Mouse (Mus musculus) neutrophil, adult 5-6 weeks (primary cell): ENCODE results near the gene Gm28043. TPM values are rescaled to one million over a fixed set of nuclear protein-coding genes. Genes with fewer than 3 reads are reported as not detected.
"Not testable (repeated sequence)": the region's sequence is repeated elsewhere in the genome, so short reads cannot be mapped to it uniquely, and the experiment has no call there.

ENCODE experiments used
- ATAC-seq: fragments of 151-379, 151-347 bp; 2 replicates; pipeline ENCODE4 v1.8.0; 2017; ENCODE audit warnings: mild to moderate bottlenecking, moderate TSS enrichment; ENCODE audit not compliant: insufficient number of reproducible peaks, poor library complexity, low FRiP score, severe bottlenecking; ENCODE audit errors: extremely low read depth
- total RNA-seq: library from RNA; stranded (forward); fragments of 200-1000 nt; gene quantifications from 2 replicates; pipeline ENCODE4 v1.2.3, GENCODE M21; 2017

Gm28043 gene
- total RNA-seq = 29.8 and 31.2 TPM in 2 replicates

DNA sequence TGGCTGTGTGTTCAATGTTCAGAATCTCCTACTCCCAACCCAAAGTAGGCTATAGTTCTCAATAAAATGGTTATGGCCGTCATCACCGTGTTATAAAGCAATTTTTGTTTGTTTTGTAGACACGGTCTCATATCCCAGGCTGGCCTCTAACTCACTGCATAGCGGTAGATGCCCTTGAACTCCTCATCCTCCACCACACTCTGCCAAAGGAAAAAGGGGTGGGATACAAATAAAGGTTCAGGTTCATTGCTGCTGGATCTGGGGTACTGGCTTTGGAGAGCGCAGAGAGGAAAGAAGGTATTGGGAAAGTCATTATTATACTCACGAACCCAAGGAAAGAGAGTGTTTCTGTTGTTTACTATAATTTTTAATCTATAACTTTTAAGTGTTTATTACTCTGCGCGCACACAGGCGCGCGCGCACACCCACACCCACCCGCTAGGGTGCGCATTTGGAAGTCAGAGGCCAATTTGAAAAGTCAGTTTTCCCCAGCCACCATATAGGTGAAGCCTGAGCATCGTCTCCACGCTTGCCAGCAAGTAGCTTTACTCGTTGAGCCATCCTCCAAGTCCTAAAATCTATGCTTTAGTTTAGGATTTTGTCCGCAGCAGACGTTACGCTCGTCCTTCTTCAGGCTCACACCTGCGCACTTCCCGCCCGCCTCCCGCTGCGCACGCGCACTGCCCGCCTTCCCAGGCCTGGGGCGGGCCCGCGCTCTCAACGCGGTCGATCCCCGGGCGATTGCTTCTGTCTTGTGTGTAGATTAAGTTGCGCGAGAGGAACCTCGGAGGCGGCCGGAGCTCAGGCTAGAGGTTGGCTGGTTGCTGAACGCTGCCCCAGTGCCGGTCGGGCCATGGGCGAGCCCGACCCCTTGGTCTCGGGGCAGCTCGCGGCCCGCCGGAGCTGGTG lies at the start of gene Gm28043, which contains the start of gene Rnf8:
Gene Gm28043 (plus strand): TSS at position 762 of the 909 bp plus-strand sequence.
Gene Rnf8 (plus strand): TSS at position 676 of the 909 bp plus-strand sequence.
- ATAC-seq = peak; percentile 89

DNA sequence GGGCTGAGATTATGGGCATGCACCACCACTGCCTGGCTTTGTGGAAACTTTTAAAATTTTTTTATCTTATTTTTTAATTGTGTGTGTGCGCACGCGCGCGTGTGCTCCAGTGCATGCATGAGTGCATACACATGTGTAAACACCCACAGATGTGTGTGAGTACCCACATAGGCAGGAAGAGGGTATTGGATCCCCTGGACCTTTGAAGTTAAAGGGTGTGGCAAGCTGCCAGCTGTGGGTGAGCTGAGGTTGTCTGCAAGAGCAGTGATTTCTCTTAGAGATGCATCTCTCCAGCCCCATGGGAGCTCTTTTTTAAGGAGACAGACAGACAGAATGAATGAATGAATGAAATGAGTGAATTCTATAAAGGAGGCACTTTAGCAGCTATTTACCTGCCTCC lies 49.2 kb upstream of the Gm28043 start:
- ATAC-seq = no peak

DNA sequence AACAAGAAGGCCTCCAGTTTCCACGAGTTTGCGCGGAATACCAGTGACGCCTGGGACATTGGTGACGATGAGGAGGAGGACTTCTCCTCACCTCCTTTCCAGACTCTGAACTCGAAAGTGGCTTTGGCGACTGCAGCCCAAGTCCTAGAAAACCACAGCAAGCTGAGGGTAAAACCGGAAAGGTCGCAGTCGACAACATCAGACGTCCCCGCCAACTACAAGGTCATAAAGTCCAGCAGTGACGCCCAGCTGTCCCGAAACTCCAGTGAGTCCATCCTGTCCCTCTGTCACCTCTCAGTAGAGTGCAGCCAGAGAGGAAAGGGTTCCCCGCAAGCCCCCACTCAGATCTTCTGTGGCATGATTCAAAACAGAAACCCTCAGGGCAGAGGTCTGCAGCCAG lies 46.2 kb upstream of the Gm28043 start:
- no peak for ATAC-seq

DNA sequence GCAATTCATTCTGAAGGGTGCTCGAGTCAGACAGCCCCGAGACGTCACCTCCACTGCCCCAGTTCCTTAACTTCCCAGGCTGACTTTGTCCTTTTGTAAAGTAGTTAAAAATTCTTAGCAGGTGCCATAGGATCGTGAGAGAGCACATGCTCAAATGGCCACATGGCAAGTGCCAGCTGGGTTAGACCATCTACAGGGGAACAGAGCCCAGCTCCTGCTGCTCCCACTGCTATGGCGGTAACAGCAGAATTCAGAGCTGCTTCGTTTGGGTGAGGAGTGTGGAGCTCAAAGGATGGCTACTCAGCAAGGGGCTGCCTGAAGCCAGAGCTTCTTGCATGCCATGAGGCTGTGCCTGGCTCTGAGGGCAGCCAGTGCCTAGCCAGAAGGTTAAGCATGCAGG lies 44.8 kb upstream of the Gm28043 start:
- no peak for ATAC-seq

- ATAC-seq = no peak
Observed at GRCm38 (mm10) chr17:29579579-29580126, 35.0 kb upstream of the Gm28043 start.

- ATAC-seq = no peak
Observed at GRCm38 (mm10) chr17:29583569-29583968, 31.1 kb upstream of the Gm28043 start.

DNA sequence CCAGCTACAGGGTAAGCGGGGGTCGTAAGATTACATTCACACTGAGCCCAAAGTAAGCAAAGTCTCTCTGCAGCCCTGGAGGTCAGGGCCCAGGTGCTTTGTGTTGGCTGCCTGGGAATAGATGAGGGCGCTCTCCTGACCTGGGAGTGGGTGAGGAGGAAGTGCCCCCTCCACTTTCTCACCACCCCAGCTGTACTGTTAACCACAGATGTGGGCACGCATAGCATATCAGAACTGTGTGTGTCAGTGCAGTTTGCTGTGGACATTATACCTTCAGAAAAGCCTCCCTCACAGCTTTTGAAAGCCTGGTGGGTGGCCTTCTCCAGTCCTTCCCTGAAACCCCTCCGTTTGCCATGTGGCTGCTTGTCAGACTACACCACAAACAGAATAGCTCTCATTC lies 30.4 kb upstream of the Gm28043 start:
- ATAC-seq = no peak

DNA sequence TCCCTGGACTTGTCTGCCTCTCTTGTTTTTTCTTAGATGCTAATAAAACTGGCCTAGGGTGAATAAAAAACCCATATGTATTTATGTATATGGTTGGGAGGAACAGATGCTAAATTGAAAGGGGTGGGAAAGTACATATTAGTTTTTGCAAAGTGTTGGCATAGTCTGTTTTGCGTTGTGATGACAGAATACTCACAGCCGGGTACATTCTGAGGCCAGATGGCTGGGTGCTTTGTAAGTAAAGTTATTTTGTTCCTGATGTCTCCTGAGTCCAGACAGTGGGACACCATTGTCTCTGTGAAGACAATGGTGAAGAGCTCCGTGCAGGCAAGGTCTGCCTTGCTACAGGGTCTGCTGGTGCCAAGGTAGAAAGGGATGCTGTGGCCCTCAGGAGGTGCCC lies 29.9 kb upstream of the Gm28043 start:
- ATAC-seq = no peak

GRCm38 (mm10) chr17:29585446-29585845 lies 29.2 kb upstream of the Gm28043 start:
- no peak for ATAC-seq

DNA sequence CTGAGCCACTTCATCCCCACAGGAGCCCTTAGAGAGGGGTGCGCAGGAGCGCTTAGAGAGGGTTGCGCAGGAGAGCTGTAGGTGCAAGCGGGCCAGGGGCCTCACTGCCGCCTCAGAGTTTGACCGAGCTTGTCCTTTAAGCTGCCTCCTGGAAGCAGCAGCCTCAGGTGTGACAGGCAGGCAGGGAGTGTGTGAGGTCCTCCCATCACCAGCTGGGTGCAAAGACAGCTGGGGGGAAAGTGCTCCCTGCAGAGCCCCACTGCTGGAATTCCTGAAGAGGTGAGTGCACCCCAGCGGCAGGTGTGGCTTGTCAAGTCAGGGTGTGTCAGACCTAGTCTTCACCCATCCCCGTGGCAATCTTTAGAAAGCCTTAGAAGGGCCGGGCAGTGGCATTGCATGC lies 27.8 kb upstream of the Gm28043 start:
- no peak for ATAC-seq

DNA sequence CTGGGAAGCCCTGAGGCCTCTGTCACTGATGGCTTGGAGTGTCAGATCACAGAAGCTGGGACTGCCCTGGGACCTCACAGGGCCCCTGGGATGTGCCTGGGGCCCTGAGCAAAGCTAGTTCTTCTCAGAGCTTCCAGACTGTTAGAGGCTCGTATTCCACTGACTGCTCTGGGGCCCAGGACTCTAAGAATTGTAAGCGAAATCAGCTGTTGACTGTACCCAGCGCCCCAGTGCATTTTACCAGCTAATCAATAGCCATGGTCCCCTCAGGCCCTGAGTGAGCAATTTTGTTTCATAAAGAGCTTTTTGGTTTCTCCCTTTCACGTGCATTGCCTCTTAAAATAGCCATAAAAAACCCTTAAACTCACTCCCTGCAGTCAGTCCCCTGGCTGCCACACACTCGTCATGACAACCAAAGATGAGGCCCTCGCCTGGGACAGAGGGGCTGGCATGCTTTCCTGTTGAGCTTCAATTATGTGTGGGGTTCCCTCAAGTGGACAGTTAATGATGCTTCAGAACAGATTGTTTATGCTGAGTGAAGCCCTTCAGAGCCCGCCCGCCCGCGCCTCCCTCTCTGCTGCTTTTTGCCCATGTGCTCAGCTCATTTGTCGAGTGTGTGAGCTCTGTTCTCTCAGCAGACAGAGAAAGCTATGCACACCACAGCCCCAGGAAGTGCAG lies 25.3 kb upstream of the Gm28043 start:
- no peak for ATAC-seq

DNA sequence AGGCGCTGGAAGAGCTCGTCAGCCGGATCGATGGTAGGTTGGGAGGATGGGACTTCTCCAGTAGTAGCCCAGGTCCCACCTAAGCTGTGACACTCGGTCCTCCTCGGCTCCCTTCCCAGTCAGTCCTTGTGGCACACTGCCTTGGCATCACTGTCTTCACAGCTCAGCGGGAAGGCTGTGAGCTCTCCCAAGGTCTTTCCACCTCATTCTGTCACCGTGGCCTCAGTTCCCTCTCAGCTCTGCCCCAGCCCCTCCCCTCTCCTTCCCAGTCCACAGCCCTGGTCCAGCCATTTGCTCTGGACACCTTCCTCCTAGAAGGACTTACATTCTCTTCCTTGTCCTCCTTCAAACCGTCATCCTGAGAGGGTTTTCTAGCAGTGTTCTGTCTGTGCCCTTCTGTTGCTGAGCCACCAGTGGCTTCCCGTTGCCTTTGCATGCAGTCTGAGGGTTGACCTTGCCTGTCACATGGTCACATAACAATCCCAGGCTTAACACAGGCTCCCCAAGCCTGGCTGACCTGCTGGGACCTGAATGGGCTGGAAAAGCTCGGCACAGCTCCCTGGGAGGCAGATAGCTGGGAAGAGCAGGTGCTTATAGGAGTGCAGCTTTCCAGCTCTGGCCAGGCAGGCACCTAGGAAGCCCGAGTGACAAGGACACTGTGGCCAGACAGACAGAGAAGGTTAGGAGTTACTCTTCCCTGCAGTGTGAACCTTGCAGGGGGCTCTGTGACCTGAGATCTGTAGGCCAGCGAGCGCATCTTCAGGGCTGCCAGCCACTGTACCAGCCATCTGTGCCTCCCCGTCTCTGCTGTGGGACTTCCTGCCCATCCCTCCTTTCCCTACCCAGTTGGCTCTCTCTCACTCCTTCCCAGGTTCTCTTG lies 18.5 kb upstream of the Gm28043 start:
- no peak for ATAC-seq

- no peak for ATAC-seq
Observed at GRCm38 (mm10) chr17:29596771-29597132, 17.9 kb upstream of the Gm28043 start.

- no peak for ATAC-seq
Observed at GRCm38 (mm10) chr17:29599051-29599450, 15.6 kb upstream of the Gm28043 start.

DNA sequence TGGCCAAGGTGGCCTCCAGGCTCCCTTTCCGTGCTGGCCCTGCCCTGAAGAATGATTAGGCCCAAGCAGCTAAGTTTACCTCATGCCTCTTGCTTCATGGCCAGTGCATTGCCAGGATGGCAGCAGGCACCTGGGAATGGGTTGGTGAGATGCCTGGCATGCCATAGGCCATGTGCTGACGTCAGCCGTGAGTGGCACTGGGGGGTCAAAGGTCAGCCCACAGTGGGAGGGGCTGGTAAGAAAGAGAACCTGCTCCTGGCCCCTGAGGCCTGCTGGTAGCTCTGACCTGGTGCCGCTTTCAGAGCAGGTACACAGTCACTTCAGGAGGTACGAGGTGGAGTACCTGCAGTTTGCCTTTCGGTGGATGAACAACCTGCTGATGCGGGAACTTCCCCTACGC lies 15.1 kb upstream of the Gm28043 start:
- ATAC-seq = no peak

DNA sequence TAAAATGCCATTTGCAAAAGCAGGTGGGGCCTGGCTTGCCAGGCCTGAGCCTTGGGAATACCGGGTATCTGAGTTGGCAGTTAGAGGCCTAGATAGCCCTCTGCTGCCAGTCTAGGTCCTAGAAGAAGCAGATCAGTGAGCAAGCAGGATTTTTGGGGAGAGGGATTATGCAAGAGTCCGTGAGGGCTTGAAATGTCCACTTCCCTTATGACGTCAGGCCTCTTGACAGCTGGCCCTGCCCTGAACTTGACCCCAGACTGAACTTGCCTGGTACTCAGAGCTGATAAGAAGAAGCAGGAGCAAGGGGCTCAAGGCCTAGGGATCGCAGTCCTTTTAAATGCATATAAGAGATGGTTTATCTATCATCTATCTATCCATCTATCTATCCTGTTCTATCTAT lies 13.3 kb upstream of the Gm28043 start:
- ATAC-seq = peak; percentile 81

GRCm38 (mm10) chr17:29603283-29603682 lies 11.4 kb upstream of the Gm28043 start:
- ATAC-seq = peak; percentile 28; the same call in 1 of the 2 replicates

- ATAC-seq = not testable (repeated sequence)
Observed at GRCm38 (mm10) chr17:29613453-29613852, 1.2 kb upstream of the Gm28043 start.

GRCm38 (mm10) chr17:29615024-29615551 lies 412 bp downstream of the Gm28043 start:
- ATAC-seq = no peak
